Mouse (Mus musculus) cerebellum, postnatal 25 days (tissue): ENCODE results near the gene Ccdc142.

Experiments
- DNase-seq, 2 experiments: peaks; one replicate each; pipeline ENCODE4 v3.0.0; 2021; ENCODE audit warnings: mixed read lengths in 2 of 2

Gene Ccdc142

GRCm38 (mm10) chr6:83086121-83087035 is 15.0 kb upstream of the Ccdc142 start, which contains the start of gene Lbx2:
TSS of gene Lbx2 (plus strand) at chr6:83086367.
- no peak for DNase-seq

- DNase-seq, result peak in 1 of 2 experiments; percentile 29
Measured at GRCm38 (mm10) chr6:83087205-83087925, 14.0 kb upstream of the Ccdc142 start.

GRCm38 (mm10) chr6:83087926-83088260 is 13.5 kb upstream of the Ccdc142 start:
- no peak for DNase-seq

- no peak for DNase-seq
Measured at GRCm38 (mm10) chr6:83092416-83093127, 8.8 kb upstream of the Ccdc142 start.

GRCm38 (mm10) chr6:83095968-83096367 is 5.4 kb upstream of the Ccdc142 start:
- DNase-seq, result no peak

- DNase-seq, result no peak
Measured at GRCm38 (mm10) chr6:83098411-83098810, 3.0 kb upstream of the Ccdc142 start.

GRCm38 (mm10) chr6:83101688-83102556 is 521 bp downstream of the Ccdc142 start:
- DNase-seq, result peak in 1 of 2 experiments; percentile 72

- DNase-seq, result no peak
Measured at GRCm38 (mm10) chr6:83103130-83103650, 1.8 kb downstream of the Ccdc142 start.

GRCm38 (mm10) chr6:83104158-83104557 is 2.8 kb downstream of the Ccdc142 start:
- DNase-seq, result no peak

GRCm38 (mm10) chr6:83107566-83108400 is 6.4 kb downstream of the Ccdc142 start:
- peak; percentile 73 to 85 for DNase-seq

- peak; percentile 90 for DNase-seq
Measured at GRCm38 (mm10) chr6:83108762-83109668, 7.6 kb downstream of the Ccdc142 start, which contains the start of gene Mrpl53. TSS of gene Mrpl53 (plus strand) at chr6:83109040.

- no peak for DNase-seq
Measured at GRCm38 (mm10) chr6:83111510-83112136, 10.2 kb downstream of the Ccdc142 start.

- peak; percentile 94 to 97 for DNase-seq
Measured at GRCm38 (mm10) chr6:83115011-83115671, 13.7 kb downstream of the Ccdc142 start, which contains the start of gene Mogs. TSS of gene Mogs (plus strand) at chr6:83115496.

- no peak for DNase-seq
Measured at GRCm38 (mm10) chr6:83115682-83116372, 14.4 kb downstream of the Ccdc142 start.

- DNase-seq, result peak in 1 of 2 experiments; percentile 21
Measured at GRCm38 (mm10) chr6:83116373-83117164, 15.2 kb downstream of the Ccdc142 start.

- DNase-seq, result peak in 1 of 2 experiments; percentile 16
Measured at GRCm38 (mm10) chr6:83117165-83117438, 15.7 kb downstream of the Ccdc142 start.

- no peak for DNase-seq
Measured at GRCm38 (mm10) chr6:83117616-83118015, 16.2 kb downstream of the Ccdc142 start.
